Mouse (Mus musculus) left cerebral cortex, adult 2 months (tissue): Measurements from ENCODE around the gene Golga4. TPM values are rescaled to one million over a fixed set of nuclear protein-coding genes. Genes with fewer than 3 reads are reported as not detected.

Experiments
- DNase-seq, 2 experiments: peaks; one replicate each; pipeline ENCODE4 v3.0.0; 2021 to 2022; ENCODE audit warnings: low spot score in 2 of 2, mixed read lengths in 1 of 2; ENCODE audit errors: extremely low spot score in 1 of 2
- H3K27ac ChIP-seq: fragments of 200-600 bp; 2 replicates; pipeline ENCODE4 v1.8.1; 2022
- H3K4me3 ChIP-seq: fragments of 200-600 bp; 2 replicates; pipeline ENCODE4 v1.8.1; 2022
- CTCF ChIP-seq: fragments of 200-600 bp; IDR thresholded peaks from 2 replicates; pipeline ENCODE4 v1.8.1; 2022; ENCODE audit warnings: antibody characterized with exemption, mild to moderate bottlenecking, moderate library complexity
- intact Hi-C: fragments of 180-260 bp; cut with DNase I; formaldehyde crosslinking; loops from one replicate; pipeline ENCODE4 v1.15.1; 2025
- total RNA-seq, 2 experiments: library from RNA; stranded (reverse); gene quantifications; 2 replicates each; pipeline ENCODE4 v1.2.3; 2021

Golga4 gene
- total RNA-seq, 2 experiments from 2014 or later, result 108 to 110 TPM

DNA sequence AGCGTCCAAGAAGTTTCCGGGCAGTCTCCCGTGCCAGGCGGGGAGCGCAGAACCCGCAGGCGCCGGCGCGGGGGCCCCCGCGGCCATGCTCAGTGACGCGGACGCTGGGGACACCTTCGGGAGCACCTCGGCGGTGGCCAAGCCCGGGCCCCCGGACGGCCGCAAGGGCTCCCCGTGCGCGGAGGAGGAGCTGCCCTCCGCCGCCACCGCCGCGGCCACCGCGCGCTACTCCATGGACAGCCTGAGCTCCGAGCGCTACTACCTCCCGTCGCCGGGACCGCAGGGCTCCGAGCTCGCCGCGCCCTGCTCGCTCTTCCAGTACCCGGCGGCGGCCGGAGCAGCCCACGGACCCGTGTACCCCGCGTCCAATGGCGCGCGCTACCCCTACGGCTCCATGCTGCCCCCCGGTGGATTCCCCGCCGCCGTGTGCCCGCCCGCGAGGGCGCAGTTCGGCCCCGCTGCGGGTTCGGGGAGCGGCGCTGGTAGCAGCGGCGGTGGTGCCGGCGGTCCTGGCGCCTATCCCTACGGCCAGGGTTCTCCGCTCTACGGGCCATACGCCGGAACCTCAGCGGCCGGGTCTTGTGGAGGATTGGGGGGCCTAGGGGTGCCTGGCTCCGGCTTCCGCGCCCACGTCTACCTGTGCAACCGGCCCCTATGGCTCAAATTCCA is 27.1 kb upstream of the Golga4 start:
- H3K27ac ChIP-seq, result no peak overlapping the region
- DNase-seq, result no peak
- peak overlapping the region; percentile 35 for H3K4me3 ChIP-seq
- intact Hi-C loops, result no loop called here
- peak; percentile 45 for TF ChIP-seq CTCF

DNA sequence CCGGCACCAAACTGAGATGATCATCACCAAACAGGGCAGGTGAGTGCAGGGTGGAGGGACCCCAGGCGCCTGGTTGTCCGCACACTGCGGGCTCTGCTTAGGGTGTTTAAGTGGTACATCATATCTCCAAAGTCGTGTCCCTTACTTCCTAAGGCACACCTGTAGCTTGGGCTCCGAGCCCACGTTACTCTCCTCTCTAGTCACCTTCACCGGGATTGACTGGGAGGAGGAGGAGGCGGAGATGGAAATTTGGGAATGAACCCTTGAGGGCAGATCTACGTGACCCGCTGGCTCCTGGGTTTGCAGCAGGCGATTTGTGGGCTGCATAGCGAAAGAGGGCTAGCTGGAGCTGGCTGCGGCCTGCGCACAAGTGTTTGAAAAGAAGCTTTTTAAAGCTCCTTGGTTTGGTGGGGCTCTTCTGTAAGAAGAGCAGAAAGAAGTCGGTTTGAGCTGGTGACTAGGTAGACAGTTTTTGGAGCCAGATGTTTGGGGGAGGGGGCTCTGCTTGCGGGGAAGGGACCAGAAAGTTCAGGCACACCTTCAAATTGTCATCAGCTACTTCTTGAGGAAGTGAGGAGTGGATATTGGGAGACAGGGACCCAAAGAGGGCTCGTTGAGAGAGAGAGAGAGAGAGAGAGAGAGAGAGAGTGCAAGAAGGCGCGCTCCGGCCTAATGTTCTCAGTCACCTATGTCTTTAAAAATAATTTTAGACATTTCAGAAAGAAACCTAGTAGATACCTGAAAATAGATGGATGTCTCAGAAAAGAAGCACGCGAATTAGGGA is 26.4 kb upstream of the Golga4 start:
- no peak overlapping the region for H3K4me3 ChIP-seq
- H3K27ac ChIP-seq, result no peak overlapping the region
- DNase-seq, result no peak
- no peak for TF ChIP-seq CTCF
- intact Hi-C loops, result no loop called here

- Histone ChIP-seq H3K27ac (no peak overlapping the region), H3K4me3 (no peak overlapping the region)
- intact Hi-C loops, result no loop called here
- DNase-seq, result no peak
- no peak for TF ChIP-seq CTCF
These were observed 25.8 kb upstream of the Golga4 start for GRCm38 (mm10) chr9:118480292-118480690.

- DNase-seq, result no peak
- H3K27ac ChIP-seq, result no peak overlapping the region
- TF ChIP-seq CTCF, result no peak
- intact Hi-C loops, result no loop called here
- no peak overlapping the region for H3K4me3 ChIP-seq
These were observed 23.9 kb upstream of the Golga4 start for GRCm38 (mm10) chr9:118482210-118482609.

DNA sequence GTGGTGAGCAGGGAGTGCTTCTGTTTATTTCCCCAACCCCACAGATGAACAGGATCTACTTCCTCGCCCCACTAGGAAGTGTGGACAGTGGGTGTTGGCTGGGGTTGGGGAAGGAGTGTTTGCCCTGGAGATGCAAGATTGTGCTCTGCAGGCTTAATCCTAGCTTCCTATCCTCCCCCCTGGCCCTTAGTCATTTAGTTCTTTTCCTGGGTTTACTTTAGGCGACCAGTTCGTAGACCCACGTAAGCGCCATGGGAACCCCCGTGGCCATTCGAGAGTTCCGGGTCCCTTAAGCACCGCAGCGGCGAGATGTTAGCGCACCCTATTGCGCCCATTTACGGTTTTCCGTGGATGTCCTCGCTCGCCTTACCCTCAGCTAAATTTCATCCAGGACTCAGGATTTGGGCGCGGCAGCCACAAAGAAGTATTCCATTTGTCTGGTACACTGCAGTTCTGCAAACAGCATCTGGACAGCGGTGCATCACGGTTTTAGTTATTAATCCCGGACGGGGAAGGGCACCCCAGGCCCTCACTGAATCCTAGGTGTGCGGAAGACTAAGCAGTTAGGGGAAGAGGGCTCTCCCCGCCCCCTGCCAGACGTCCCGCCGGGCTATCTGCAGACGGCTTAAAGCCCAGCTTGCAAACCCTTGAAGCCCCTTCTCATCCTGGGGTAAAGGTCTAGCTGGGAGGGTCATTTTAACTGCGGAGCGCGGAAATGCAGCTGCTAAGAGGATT is 19.5 kb upstream of the Golga4 start:
- intact Hi-C loops, result no loop called here
- Histone ChIP-seq H3K27ac (no peak overlapping the region), H3K4me3 (no peak overlapping the region)
- DNase-seq, result no peak
- TF ChIP-seq CTCF, result no peak

DNA sequence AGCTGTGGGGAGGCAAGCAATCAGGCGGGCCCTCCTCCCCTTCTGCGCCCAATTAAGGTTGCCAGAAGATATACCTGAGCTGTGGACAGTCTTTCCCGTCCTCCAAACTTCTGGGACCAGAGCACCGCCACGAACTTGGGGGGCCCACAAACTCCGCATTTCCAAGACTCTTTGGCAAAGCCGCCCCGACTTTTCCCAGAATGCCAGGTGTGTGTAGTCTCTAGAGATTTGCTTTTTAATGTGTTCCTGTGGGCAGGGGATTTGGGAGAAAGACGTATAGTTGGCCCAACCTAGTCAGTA is 19.0 kb upstream of the Golga4 start:
- intact Hi-C loops, result no loop called here
- no peak overlapping the region for H3K4me3 ChIP-seq

GRCm38 (mm10) chr9:118487636-118488035 is 18.4 kb upstream of the Golga4 start:
- Histone ChIP-seq H3K27ac (no peak overlapping the region), H3K4me3 (peak overlapping the region; percentile 24)
- TF ChIP-seq CTCF, result no peak
- no peak for DNase-seq
- intact Hi-C loops, result no loop called here

More for the DNA sequence above, 19.0 kb upstream of the Golga4 start:
- DNase-seq, result no peak
- H3K27ac ChIP-seq, result no peak overlapping the region
- no peak for TF ChIP-seq CTCF

- Histone ChIP-seq H3K4me3 (peak overlapping the region; percentile 24), H3K27ac (no peak overlapping the region)
- no peak for DNase-seq
- intact Hi-C loops, result no loop called here
- TF ChIP-seq CTCF, result peak; percentile 45
These were observed 17.8 kb upstream of the Golga4 start for GRCm38 (mm10) chr9:118488138-118488895.

DNA sequence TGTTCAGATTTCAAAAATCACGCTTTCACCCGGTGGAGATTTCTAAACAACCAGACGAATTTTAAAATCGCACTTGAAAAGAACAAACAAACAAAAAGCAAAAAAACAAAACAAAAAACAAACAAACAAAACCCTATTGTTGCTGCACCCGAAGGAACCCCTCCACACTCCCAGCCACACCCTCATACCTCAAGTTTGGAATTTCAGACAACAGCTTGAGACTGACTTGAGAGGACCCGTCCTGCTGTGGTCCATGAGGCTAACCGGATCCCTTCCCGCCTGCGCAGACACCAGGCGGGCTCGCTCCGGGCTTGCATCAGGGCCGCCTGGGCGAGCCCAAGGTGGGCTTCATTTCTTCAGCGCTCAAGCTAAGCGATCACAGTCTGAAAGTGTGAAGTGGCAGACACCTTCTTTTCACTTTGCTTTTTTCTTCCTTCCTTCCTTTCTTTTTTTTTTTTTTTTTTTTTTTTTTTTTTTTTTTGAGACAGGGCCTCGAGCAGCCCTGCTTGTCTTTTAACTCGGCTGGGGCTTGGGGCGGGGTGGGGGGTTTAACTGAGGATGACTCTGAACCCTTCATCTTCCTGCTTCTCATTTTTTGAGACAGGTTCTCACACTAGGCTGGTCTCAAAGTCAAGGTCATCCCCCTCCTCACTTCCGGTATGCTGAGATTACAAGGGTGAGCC is 17.0 kb upstream of the Golga4 start:
- Histone ChIP-seq H3K4me3 (0 out of 2 replicates have a peak overlapping the region, but pooled peaks have one; percentile 6), H3K27ac (no peak overlapping the region)
- no peak for TF ChIP-seq CTCF
- DNase-seq, result no peak
- intact Hi-C loops, result loop anchor here (1.0 kb wide), 2 partner anchors 390 to 436 kb away; no protein-coding TSS in a partner anchor

DNA sequence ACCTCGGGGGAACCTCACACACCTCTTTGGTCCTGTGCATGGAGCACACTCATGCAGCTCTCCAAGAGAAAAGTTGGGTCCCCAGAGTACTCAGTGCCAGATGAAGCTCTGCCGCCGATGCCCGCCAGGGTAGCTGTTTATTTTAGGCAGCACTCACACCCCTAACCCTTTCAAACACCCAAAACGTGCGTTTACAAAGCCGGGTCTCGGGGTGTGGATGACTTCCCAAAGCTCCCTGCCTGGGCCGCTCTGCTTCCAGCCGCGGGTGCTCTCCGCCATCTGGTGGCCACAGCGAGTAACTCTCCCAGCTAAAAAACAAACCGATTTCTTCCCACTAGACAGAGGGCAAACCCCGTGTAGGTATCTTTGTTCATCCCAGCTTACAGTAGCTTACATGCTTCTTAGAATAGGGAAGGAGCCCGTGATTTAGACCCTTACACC is 16.5 kb upstream of the Golga4 start:
- peak; percentile 70 to 74 for DNase-seq
- Histone ChIP-seq H3K4me3 (no peak overlapping the region), H3K27ac (no peak overlapping the region)
- intact Hi-C loops, result loop anchor here (1.0 kb wide), 2 partner anchors 390 to 436 kb away; no protein-coding TSS in a partner anchor
- peak; percentile 94 for TF ChIP-seq CTCF

- Histone ChIP-seq H3K4me3 (no peak overlapping the region), H3K27ac (no peak overlapping the region)
- TF ChIP-seq CTCF, result no peak
- intact Hi-C loops, result no loop called here
- DNase-seq, result no peak
These were observed 14.9 kb upstream of the Golga4 start for GRCm38 (mm10) chr9:118491195-118491594.
